Mouse (Mus musculus): ENCODE results near the gene Morc2a.
"Not testable (repeated sequence)": the region's sequence is repeated elsewhere in the genome, so short reads cannot be mapped to it uniquely, and the experiment has no call there.

Morc2a gene

DNA sequence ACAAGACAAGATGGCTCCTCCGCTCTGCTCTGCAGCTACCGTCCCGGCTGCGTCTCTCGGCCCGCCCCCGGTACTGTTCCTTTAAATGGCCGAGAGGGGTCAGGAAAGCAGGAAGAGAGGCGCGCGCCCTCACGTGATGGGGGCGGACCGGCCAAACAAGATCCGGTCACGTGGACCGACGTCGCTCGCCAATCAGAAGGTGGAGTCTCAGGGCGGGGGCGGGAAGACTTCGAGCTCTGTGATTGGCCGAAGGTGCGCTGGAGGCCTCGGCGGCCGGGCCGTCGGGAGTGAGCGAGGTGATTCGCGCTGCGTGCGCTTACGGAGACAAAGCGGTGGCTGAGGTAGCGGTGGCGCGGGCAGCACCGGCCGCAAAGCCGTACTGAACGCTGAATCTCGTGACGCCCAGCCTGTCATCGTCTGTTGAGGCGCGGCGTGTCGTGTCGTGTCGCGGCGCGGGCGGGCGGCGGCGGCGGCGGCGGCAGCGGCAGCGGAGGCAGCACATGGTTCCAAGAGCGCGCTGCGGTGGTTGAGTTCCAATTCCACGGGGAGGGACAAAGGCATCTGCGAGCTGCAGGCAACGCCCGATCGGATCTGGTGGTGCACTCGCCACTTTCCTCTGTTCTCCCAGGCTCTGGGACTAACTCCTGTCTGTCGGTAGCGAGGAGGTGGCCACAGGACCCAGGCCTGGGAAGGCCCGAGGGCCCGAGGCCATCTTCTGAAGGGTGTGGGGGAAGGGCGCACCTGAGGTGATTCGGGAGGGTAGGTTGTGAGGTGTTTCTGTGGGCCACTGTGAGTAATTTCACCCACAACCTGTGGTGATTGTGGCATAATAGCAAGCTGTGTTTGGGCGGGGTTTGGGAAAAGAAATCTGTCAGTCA lies at the start of gene Morc2a:
Morc2a (plus strand) TSS at position 228 of the 878 bp plus-strand sequence.
- DNase-seq (ENCODE audit: low spot score in 2 of 2): peak; percentile 97 to 98

DNA sequence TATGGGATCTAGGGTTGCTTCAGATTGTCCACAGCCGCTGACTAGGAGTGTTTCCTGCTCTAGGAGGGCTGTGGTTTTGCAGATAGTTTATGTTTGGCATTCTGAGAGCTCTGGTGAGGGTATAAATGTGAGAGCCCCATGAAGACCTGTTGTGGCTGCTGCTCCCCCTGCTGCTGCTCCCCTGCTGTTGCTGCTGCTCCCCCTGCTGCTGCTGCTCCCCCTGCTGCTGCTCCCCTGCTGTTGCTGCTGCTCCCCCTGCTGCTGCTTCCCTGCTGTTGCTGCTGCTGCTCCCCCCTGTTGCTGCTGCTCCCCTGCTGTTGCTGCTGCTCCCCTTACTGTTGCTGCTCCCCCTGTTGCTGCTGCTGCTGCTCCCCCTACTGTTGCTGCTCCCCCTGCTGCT lies 47.0 kb upstream of the Morc2a start:
- not testable (repeated sequence) for DNase-seq (ENCODE audit: low spot score in 2 of 2)

DNA sequence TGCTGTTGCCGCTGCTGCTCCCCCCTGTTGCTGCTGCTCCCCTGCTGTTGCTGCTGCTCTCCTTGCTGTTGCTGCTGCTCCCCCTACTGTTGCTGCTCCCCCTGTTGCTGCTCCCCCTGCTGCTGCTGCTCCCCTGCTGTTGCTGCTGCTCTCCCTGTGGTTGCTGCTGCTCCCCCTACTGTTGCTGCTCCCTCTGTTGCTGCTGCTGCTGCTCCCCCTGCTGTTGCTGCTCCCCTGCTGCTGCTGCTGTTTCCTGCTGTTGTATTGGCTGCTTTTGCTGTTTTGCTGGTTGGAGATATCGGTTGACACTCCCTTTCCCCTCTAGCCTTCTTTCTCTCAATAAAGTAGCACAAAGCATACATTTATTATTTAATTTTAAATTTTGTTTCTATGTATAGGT lies 46.3 kb upstream of the Morc2a start:
- not testable (repeated sequence) for DNase-seq (ENCODE audit: low spot score in 2 of 2)

DNA sequence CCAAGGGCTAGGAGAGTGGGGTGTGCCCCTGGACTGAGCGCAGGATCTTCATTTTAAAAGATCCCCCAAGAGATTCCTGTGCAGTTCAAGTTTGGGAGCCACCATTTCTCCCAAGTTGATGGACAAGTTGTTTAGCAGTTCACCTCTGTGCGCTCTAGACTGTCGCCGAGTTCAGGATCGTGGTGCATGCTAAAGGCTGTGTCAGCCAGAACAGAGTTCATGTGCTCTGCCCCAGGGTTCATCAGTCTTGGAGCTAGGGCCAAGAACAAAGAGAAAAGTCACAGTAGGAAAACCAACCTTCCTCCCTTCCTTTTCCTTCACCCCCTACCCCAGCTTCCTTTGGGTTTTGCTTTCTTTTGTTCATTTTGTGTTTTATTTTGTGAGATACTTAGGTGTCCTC lies 42.5 kb upstream of the Morc2a start:
- no peak for DNase-seq (ENCODE audit: low spot score in 2 of 2)

DNA sequence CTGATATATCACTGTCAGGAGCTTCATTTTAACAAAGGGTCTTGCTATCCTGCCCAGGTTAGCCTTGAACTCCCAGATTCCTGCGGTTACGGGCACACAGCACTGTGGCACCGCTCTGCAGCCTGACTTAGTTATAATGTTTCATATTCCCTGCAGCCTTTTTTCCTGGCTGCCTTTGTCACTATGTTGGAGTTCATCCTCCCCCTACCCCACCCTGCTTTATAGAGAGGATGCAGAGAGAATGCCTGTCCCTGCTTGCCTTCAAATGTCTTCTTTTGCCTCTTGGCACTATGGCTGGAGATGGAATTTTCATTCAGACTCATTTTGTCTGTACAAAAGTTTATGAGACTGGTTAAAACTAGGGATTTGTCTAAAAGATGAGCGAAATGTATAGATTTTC lies 33.4 kb upstream of the Morc2a start:
- no peak for DNase-seq (ENCODE audit: low spot score in 2 of 2)

DNA sequence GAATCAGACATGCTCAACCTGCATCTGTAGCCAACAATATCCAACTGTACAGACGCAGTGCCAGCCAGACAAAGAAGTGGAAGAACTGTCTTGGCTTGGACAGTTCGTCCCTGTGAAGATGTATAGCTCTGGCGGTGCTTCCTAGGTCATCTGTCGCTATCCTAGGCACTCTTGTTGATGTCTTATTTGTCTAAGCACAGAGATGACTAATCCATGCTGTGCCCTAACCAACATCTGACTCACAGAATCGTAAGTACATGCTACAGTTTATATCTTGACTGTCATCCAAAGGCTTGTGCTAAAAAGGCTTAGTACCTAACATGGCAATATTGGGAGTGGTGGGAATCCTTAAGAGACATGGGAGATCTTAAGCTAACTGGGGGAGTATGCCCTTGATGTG lies 26.2 kb upstream of the Morc2a start:
- DNase-seq (ENCODE audit: low spot score in 2 of 2): no peak

DNA sequence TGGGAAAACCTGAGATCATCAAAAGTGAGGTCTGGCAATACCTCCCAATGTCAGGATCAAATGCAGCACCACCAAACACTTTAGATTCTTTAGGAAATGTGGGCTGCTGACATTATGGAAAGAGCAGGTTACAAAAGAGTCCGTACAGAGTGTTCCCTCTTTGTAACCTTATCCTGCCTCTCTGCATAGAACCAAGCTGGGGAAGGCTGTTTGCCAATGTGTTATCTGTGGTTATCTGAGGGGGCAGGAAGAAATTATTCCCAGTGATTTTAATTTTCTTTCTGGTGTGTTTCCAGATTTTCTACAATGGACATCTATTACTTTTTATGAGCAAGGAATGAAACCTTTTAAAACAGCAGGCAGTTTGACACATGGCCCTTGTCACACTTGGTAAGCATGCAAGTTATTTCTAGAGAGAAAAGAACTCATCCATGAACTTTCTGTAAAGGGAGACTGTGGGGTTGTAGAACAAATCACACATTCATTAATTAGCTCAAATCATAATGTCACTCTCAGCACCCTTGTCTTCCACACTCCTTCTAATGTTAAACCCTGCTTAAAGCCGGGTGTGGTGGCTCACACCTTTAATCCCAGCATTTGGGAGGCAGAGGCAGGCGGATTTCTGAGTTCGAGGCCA lies 24.5 kb upstream of the Morc2a start:
- no peak for DNase-seq (ENCODE audit: low spot score in 2 of 2)

DNA sequence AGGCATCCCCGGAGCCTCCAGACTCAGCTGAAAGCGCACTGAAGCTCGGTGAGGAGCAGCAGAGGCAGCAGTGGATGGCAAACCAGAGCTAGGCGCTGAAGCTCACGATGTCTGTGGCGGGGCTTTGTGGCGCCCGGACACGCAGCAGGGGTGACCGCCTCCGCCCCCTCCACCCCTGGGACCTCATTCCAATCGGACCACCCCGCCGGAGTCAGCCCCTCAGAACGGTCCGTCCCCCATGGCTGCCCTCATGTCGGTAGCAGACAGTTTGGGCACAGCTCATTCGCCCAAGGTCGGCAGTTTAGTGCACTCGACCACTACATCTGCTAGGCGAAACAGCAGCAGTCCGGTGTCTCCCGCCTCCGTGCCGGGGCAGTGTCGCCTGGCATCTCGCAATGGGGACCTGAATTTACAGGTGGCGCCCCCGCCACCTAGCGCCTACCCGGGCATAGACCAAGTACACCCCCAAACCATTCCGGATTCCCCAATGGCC lies 19.9 kb upstream of the Morc2a start:
- peak in 1 of 2 experiments; percentile 15 for DNase-seq (ENCODE audit: low spot score in 2 of 2)

DNA sequence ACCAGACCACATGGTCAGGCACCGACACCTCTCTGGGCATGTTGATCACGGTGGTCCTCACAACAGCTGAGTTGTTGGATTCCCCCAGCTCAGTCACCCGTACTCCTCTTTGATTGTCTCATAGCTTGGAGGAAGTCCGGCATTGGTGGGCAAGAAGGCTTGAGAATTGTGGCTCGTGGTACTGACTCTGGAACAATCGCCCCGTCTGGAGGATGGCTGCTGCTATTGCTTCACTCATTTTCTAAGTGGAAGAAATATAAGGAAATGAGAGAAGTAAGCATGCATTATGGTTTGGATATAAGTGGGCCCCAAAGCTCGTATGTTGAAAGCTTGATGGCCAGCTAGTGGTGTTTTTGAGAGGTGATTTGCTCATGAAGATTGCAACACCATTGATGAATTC lies 15.7 kb upstream of the Morc2a start:
- DNase-seq (ENCODE audit: low spot score in 2 of 2): peak; percentile 13 to 21

DNA sequence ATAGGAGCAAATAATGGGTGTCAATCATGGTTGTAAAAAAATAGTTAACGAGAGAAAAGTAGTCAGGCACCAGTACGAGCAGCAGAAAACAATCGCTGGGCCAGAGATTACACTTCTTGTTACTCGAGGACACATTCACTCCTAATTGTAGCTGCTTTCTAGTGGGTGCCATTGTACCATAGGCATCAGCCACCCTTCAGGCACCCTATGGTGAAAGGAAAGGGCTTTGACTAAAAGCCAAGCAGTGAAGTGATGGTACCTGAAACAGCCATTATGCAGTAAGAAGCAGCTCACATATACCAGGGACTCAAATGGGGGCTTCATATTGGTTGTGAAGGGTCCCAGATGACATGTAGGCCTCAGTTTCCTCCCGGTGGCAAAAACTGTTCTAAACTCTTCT lies 1.3 kb upstream of the Morc2a start:
- DNase-seq (ENCODE audit: low spot score in 2 of 2): no peak

DNA sequence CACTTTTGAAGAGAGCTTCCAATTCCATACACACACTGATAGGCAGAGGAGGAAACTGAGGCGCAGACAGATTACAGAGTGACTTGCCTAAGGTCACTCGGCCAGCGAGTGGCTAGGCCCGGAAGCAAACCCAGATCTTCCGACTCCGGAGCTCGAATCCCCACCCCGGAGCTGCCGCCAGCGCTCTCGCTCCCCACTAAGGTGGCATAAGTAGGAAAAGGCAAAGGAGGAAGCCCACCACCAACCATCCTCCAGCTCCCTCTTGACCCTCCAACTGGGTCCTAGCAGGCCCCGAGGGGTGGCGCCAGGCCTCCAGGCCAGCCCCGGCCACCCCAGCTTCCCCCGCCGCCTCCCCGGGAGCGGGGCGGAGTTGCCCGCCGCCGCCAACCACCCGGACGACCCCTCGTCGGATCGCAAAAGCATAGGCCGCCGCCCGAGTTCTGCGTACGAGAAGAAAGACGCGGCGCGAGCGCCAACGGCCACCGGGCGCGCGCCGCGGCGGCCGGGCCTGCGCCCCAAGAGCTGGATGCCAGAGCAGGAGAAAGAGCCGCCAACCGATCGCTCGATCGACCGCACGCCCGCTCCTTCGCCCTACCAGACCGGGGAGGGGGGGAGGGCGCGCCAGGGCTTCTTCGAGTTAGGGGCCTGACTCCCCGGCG lies 557 bp upstream of the Morc2a start:
- peak; percentile 16 to 21 for DNase-seq (ENCODE audit: low spot score in 2 of 2)

DNA sequence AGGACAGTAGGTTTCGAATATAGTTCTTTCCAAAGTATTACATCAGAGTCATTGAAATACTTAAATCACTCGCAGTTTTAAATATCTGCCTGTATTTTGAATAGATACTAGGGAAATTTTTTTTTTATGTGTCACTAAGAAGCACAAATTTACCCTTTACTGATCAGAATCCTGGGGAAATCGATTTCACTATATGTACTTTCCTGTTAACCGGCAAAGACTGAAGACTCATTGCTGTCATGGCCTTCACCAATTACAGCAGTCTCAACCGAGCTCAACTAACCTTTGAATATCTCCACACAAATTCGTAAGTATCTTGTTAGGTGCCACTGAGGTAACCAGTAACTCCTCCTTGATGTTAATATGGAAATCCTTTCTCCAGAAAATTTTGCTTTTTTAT lies 1.1 kb downstream of the Morc2a start:
- DNase-seq (ENCODE audit: low spot score in 2 of 2): no peak

DNA sequence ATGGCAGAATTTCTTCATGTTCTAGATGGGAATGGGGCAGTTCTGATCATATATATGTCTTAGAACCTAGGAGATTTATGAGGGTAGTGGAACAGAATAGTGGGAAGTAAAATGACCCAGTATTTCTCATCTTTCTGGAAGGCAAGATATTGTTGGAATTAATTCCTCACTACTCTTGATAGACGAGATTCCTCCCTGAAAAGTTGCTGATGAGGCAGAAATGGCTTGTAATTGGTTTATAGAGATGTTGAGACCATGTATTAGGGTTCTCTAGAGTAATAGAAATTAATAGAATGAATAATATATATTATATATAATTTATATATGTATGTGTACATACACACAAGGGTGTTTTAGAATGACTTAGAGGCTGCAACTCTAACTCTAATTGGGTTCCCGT lies 13.0 kb downstream of the Morc2a start:
- no peak for DNase-seq (ENCODE audit: low spot score in 2 of 2)

DNA sequence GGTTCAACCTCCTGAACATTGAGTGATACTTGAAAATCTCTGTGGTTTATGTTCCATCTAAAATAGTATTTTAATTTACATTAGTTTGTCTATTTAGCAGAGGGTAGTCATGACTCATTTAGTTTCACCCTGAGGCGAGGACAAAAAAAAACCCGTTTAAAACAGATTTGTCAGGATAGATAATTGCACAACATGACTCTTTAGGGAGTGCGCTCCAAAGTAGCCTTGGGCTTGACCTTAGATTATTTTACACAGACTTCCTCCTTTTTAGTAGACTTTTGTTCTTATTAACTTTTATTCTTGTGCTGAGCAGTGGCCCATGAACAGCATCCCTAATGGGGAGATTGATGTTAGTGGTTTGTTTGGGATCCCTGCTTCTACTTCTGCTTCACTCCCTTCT lies 18.5 kb downstream of the Morc2a start:
- no peak for DNase-seq (ENCODE audit: low spot score in 2 of 2)

DNA sequence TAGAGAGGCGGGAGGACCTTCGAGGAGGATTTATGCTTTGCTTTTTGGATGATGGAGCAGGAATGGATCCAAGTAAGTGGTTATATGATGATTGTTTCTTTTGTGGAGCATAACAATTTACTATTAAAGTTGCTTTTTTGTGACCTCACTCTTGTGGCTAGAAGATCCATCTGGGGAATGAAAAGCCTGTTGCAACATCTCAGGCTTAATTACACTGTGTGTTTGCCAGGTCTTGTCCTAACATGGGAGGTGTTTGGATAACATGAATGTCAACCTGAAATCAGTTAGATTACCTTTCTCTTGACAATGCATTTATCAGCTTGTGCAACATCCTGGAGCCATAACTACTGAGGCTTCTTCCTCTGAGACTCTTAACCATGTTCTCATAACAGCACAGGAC lies 19.8 kb downstream of the Morc2a start:
- no peak for DNase-seq (ENCODE audit: low spot score in 2 of 2)

DNA sequence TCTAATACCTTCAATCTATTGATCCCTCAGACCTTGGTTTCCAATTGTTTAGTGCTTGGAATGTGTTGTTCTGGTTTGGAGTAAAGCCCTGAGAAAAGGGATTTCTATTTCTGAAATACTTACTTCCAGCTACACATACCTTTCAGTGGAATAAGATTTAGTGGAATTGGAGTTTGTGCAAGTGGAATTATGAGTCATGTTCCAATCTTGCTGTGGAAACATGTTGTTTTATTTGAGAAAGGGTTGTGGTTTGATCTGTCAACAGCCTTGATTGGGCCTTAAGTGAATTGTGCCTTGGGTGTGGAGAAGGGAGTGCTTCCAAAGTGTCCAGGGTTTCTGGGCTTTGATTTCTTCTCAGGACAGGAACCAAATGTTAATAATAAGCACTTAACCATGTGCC lies 20.9 kb downstream of the Morc2a start:
- DNase-seq (ENCODE audit: low spot score in 2 of 2): no peak

DNA sequence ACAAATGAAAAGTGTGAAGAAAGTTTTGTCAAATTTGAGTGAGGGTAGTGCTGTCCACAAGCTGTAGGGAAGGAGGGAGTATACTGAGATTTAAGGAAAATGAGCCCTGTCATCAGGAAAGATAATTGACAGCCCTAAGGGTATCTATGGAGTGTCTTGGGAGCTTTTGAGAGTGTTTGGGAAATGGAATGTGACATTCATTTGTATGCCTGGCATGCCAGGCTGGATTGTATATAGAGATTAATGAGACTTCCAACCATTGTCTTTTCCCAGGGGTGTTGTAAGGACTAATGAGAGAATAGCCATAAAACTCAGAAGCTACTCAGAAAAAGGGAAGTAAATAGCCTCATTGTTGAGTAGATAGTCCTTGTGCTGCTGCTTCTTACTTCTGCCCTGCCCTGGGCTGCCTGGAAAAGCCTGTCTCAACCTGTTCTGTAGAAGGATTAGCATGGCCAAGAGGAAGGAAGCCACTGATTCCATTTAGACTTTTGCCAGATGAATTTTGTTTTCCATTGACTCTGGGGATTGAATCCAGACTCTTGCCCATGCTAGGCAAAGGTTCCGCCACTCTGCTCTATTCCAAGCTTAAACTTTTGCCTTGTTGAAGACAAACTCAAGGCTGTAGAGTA lies 22.1 kb downstream of the Morc2a start:
- DNase-seq (ENCODE audit: low spot score in 2 of 2): no peak

DNA sequence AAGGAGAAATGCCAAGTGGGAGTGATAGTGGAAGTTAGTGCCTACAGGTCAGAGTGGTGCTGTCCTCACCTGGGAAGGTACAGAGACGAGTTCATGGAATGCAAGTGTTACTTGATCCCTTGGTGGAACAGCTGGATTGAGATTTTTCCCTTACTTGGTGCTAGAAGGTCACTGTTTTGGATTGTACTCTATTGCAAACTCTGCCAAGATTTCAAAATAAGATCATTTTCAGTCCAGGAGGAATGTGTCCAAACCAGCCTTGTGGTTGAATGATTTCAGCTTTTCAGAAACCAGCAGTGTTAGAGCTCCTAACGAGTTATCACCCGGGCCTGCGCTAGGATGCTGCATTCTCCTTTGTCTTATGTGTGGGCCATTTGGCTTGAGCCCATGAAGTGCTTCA lies 25.6 kb downstream of the Morc2a start:
- DNase-seq (ENCODE audit: low spot score in 2 of 2): no peak

DNA sequence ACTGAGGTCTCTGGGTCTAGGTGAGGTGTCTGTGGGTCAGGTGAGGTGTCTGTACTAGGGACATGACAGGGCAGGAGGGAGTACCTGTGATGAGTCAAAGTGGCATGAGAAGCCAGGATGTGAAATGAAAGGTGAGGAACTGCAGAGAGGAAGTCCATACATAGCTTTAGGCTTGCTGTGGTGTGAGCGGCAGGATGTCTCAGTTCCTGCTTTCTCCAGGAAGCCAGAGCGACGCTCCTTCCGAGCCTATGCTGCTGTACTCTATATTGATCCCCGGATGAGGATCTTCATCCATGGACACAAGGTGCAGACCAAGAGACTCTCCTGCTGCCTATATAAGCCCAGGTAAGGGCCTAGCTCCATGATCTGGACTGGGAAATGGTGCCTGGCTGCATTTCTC lies 27.4 kb downstream of the Morc2a start:
- DNase-seq (ENCODE audit: low spot score in 2 of 2): no peak

DNA sequence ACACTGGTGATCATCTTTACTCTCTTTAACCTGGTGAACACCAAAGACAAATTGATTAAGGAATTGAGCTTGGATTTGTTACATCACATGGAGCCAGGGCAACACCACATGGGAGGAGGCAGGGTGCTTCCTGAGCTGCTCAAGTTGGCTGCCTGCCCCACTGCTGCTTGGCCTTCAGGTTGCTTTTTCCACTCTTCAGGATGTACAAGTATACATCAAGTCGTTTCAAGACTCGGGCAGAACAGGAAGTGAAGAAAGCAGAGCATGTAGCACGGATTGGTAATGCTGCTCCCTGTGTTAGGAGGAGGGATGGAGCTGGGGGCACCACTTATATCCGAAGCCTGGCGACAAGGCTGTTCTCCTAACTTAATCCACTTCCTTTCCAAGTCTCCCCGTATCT lies 28.2 kb downstream of the Morc2a start:
- DNase-seq (ENCODE audit: low spot score in 2 of 2): no peak

DNA sequence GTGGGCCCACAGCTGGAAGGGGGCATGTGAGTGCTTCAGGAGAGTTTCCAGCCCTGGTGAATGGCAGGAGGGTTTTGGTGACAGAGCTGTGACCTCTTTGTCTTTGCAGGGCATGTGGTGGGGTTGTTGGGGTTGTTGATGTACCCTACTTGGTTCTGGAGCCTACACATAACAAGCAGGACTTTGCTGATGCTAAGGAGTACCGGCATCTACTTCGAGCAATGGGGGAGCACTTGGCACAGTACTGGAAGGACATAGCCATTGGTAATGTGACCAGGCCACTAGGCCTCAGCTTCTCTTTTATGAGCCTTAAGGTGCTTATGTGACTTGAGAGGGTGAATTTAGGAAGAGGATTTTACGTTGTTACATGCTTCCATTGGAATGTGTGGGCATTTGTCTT lies 30.8 kb downstream of the Morc2a start:
- DNase-seq (ENCODE audit: low spot score in 2 of 2): no peak

DNA sequence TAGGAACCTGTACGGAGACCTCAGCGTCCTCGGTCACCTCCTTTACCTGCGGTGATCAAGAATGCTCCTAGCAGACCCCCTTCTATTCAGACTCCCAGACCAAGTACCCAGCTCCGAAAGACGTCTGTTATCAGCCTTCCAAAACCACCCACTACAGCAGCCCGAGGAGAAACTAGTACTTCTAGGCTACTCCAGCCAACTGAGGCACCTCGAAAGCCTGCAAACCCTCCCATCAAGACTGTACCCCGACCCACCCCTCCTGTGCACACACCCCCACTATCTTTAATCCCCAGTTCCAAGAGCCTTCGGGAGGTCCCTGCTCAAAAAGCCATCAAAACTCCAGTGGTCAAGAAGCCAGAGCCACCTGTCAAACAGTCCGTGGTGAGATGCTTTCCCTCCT lies 34.7 kb downstream of the Morc2a start:
- no peak for DNase-seq (ENCODE audit: low spot score in 2 of 2)

Data from right cerebral cortex, adult 2 months (tissue).